Mouse (Mus musculus) myocyte (in vitro differentiated cells): ENCODE data around the gene Stk33. TPM values are rescaled to one million over a fixed set of nuclear protein-coding genes. Genes with fewer than 3 reads are reported as not detected.

Source experiments
- H3K27me3 ChIP-seq: one replicate; pipeline ENCODE4 v1.6.1; 2011; ENCODE audit not compliant: control insufficient read depth, insufficient read depth, insufficient read length
- H3K36me3 ChIP-seq: one replicate; pipeline ENCODE4 v1.6.1; 2011; ENCODE audit not compliant: control insufficient read depth, insufficient read depth
- H3K4me2 ChIP-seq: one replicate; pipeline ENCODE4 v1.6.1; 2011; ENCODE audit warnings: low read depth, control low read depth
- H3K4me3 ChIP-seq: one replicate; pipeline ENCODE4 v1.5.1; 2011; ENCODE audit warnings: mild to moderate bottlenecking, control low read depth, moderate library complexity
- H3K79me2 ChIP-seq: one replicate; pipeline ENCODE4 v1.6.1; 2011; ENCODE audit not compliant: control insufficient read depth, insufficient read depth
- H3ac ChIP-seq: one replicate; pipeline ENCODE4 v1.6.1; 2011; ENCODE audit not compliant: control insufficient read depth, insufficient read length
- CEBPB ChIP-seq: IDR thresholded peaks from 2 replicates; pipeline ENCODE4 v1.6.1; 2011; ENCODE audit warnings: mild to moderate bottlenecking, moderate library complexity; ENCODE audit not compliant: poor library complexity, insufficient read depth, severe bottlenecking
- E2F4 ChIP-seq: IDR thresholded peaks from one replicate; pipeline ENCODE4 v1.6.1; 2011; ENCODE audit warnings: mild to moderate bottlenecking, control low read depth, moderate library complexity; ENCODE audit not compliant: insufficient read depth
- MAX ChIP-seq: IDR thresholded peaks from one replicate; pipeline ENCODE4 v1.6.1; 2011; ENCODE audit warnings: low read depth, mild to moderate bottlenecking, control low read depth
- MYOD1 ChIP-seq, 3 experiments: IDR thresholded peaks; one replicate each; pipeline ENCODE4 v1.6.1; 2011; ENCODE audit warnings: control low read depth in 2 of 3, low read depth in 2 of 3, mild to moderate bottlenecking in 2 of 3, moderate library complexity in 1 of 3; ENCODE audit not compliant: insufficient read length in 2 of 3, control insufficient read depth in 1 of 3
- MYOG ChIP-seq, 3 experiments: IDR thresholded peaks; one replicate each; pipeline ENCODE4 v1.6.1; 2011; ENCODE audit warnings: control low read depth in 2 of 3, low read depth in 2 of 3, mild to moderate bottlenecking in 2 of 3; ENCODE audit not compliant: insufficient read length in 2 of 3, control insufficient read depth in 1 of 3, insufficient read depth in 1 of 3
- POLR2A ChIP-seq: IDR thresholded peaks from one replicate; pipeline ENCODE4 v1.6.1; 2011; ENCODE audit warnings: low read depth, mild to moderate bottlenecking, control low read depth, moderate library complexity; ENCODE audit not compliant: insufficient read length
- POLR2AphosphoS2 ChIP-seq: IDR thresholded peaks from one replicate; pipeline ENCODE4 v1.6.1; 2011; ENCODE audit warnings: low read depth, control low read depth; ENCODE audit not compliant: insufficient read length
- REST ChIP-seq: IDR thresholded peaks from one replicate; pipeline ENCODE4 v1.6.1; 2011; ENCODE audit warnings: mild to moderate bottlenecking, control low read depth, moderate library complexity; ENCODE audit not compliant: insufficient read depth, insufficient read length
- SRF ChIP-seq: IDR thresholded peaks from one replicate; pipeline ENCODE4 v1.6.1; 2011; ENCODE audit warnings: low read depth; ENCODE audit not compliant: control insufficient read depth, insufficient read length
- TCF12 ChIP-seq: IDR thresholded peaks from one replicate; pipeline ENCODE4 v1.6.1; 2011; ENCODE audit warnings: mild to moderate bottlenecking, control low read depth; ENCODE audit not compliant: poor library complexity, insufficient read depth, severe bottlenecking
- TCF3 ChIP-seq: IDR thresholded peaks from one replicate; pipeline ENCODE4 v1.6.1; 2011; ENCODE audit warnings: low read depth, control low read depth; ENCODE audit not compliant: insufficient read length
- USF1 ChIP-seq: IDR thresholded peaks from one replicate; pipeline ENCODE4 v1.6.1; 2011; ENCODE audit warnings: low read depth, mild to moderate bottlenecking, control low read depth, moderate library complexity
- polyA plus RNA-seq: library from polyadenylated mRNA; unstranded; fragments of >200 nt; fragmentation: generic; extraction: Trizol; gene quantifications from one replicate; pipeline ENCODE4 v1.2.1, GENCODE M21; 2012; ENCODE audit warnings: missing spikeins

The Stk33 gene
- polyA plus RNA-seq, 1 experiment: 0.04 TPM

- no peak overlapping the region for H3ac ChIP-seq
- TF ChIP-seq REST: no peak
- no peak for TF ChIP-seq MAX
- no peak for TF ChIP-seq TCF3
- no peak for TF ChIP-seq TCF12
- TF ChIP-seq USF1: no peak
Observed at GRCm38 (mm10) chr7:109358435-109359187, 80.3 kb downstream of the Stk33 start.

GRCm38 (mm10) chr7:109357877-109358276, 81.0 kb downstream of the Stk33 start:
- no peaks in the 10 kb centered on the region for H3K27me3 ChIP-seq

More at GRCm38 (mm10) chr7:109358435-109359187, 80.3 kb downstream of the Stk33 start:
- Histone ChIP-seq H3K4me3 (no peak overlapping the region), H3K79me2 (no peaks in the 10 kb centered on the region), H3K27me3 (no peaks in the 10 kb centered on the region), H3K4me2 (no peak overlapping the region), H3K36me3 (no peaks in the 10 kb centered on the region)

DNA sequence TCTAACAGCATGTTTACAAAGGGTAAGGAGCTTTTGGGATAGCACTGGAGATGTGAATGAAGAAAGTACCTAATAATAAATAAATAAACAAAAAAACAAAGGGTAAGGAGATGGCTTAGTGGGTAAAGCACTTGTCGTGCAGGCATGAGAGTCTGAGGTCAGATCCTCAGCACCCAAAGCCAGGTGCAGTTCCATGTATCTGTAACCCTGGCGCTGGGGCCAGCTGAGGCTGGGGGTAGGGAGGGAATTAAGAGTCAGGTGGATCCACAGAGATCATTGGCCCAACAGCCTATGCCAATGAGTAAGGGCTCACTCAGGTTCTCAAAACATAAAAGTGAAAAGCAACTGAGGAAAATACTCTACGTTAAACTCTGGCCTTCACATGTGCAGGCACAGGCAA, 91.6 kb downstream of the Stk33 start:
- Histone ChIP-seq H3K4me2 (no peak overlapping the region), H3K79me2 (no peaks in the 10 kb centered on the region), H3K4me3 (no peak overlapping the region), H3ac (no peak overlapping the region), H3K27me3 (no peaks in the 10 kb centered on the region), H3K36me3 (no peaks in the 10 kb centered on the region)
- TF ChIP-seq REST (no peak), MYOG (IDR thresholded peaks at IDR 0.05; ENCODE audit: control insufficient read depth in 1 of 3, insufficient read depth in 1 of 3, insufficient read length in 2 of 3, low read depth in 2 of 3) (no peak), TCF12 (no peak), POLR2A (no peak), POLR2AphosphoS2 (no peak), TCF3 (no peak), CEBPB (no peak), USF1 (no peak), SRF (no peak), MYOD1 (IDR thresholded peaks at IDR 0.05; ENCODE audit: control insufficient read depth in 1 of 3, insufficient read length in 2 of 3, low read depth in 2 of 3) (no peak), MAX (no peak), E2F4 (no peak)

More at GRCm38 (mm10) chr7:109357877-109358276, 81.0 kb downstream of the Stk33 start:
- H3ac ChIP-seq: no peak overlapping the region
- H3K36me3 ChIP-seq: no peaks in the 10 kb centered on the region
- no peak for TF ChIP-seq TCF12
- no peak for TF ChIP-seq USF1
- no peak for TF ChIP-seq MYOD1 (IDR thresholded peaks at IDR 0.05; ENCODE audit: control insufficient read depth in 1 of 3, insufficient read length in 2 of 3, low read depth in 2 of 3)
- no peak for TF ChIP-seq POLR2AphosphoS2
- no peak for TF ChIP-seq MAX
- TF ChIP-seq TCF3: no peak
- no peak for TF ChIP-seq REST
- no peak for TF ChIP-seq POLR2A
- TF ChIP-seq E2F4: no peak
- no peak for TF ChIP-seq MYOG (IDR thresholded peaks at IDR 0.05; ENCODE audit: control insufficient read depth in 1 of 3, insufficient read depth in 1 of 3, insufficient read length in 2 of 3, low read depth in 2 of 3)
- TF ChIP-seq SRF: no peak
- TF ChIP-seq CEBPB: no peak
- H3K4me3 ChIP-seq: no peak overlapping the region
- no peak overlapping the region for H3K4me2 ChIP-seq
- no peaks in the 10 kb centered on the region for H3K79me2 ChIP-seq

GRCm38 (mm10) chr7:109331722-109332121, 107.2 kb downstream of the Stk33 start:
- no peaks in the 10 kb centered on the region for H3K36me3 ChIP-seq
- no peaks in the 10 kb centered on the region for H3K79me2 ChIP-seq
- H3K4me2 ChIP-seq: no peak overlapping the region
- H3K27me3 ChIP-seq: no peaks in the 10 kb centered on the region
- H3K4me3 ChIP-seq: no peak overlapping the region
- no peak overlapping the region for H3ac ChIP-seq
- TF ChIP-seq TCF3 (no peak), TCF12 (no peak), MYOD1 (IDR thresholded peaks at IDR 0.05; ENCODE audit: control insufficient read depth in 1 of 3, insufficient read length in 2 of 3, low read depth in 2 of 3) (no peak), CEBPB (no peak), REST (no peak), MYOG (IDR thresholded peaks at IDR 0.05; ENCODE audit: control insufficient read depth in 1 of 3, insufficient read depth in 1 of 3, insufficient read length in 2 of 3, low read depth in 2 of 3) (no peak), SRF (no peak)

DNA sequence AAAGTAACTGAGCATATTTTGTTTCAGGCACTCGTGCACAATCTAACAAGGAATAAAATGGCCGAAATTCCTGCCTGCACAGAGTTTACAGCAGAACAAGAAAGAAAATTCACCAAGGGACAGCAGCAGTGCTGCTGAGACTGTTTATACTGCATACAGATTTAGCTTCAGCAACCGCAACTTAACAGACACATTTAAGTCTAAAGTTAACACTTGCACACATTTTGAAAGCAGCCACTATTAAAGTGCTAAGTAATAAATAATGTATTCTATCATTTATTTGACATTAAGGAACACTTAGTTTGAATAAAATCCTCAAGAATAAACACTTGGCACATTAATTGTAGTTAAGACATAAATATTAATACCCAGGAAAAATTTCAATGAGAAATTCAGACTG, 110.1 kb downstream of the Stk33 start:
- no peak overlapping the region for H3K4me3 ChIP-seq
- no peaks in the 10 kb centered on the region for H3K79me2 ChIP-seq
- TF ChIP-seq USF1: no peak
- no peak for TF ChIP-seq MYOG (IDR thresholded peaks at IDR 0.05; ENCODE audit: control insufficient read depth in 1 of 3, insufficient read depth in 1 of 3, insufficient read length in 2 of 3, low read depth in 2 of 3)
- no peak for TF ChIP-seq SRF
- no peak for TF ChIP-seq MAX
- TF ChIP-seq CEBPB: no peak
- TF ChIP-seq TCF3: no peak
- no peak for TF ChIP-seq MYOD1 (IDR thresholded peaks at IDR 0.05; ENCODE audit: control insufficient read depth in 1 of 3, insufficient read length in 2 of 3, low read depth in 2 of 3)
- no peak for TF ChIP-seq POLR2A
- TF ChIP-seq REST: no peak
- H3K36me3 ChIP-seq: no peaks in the 10 kb centered on the region
- H3ac ChIP-seq: no peak overlapping the region
- H3K4me2 ChIP-seq: no peak overlapping the region
- H3K27me3 ChIP-seq: no peaks in the 10 kb centered on the region
